In the genomic region with DNA sequence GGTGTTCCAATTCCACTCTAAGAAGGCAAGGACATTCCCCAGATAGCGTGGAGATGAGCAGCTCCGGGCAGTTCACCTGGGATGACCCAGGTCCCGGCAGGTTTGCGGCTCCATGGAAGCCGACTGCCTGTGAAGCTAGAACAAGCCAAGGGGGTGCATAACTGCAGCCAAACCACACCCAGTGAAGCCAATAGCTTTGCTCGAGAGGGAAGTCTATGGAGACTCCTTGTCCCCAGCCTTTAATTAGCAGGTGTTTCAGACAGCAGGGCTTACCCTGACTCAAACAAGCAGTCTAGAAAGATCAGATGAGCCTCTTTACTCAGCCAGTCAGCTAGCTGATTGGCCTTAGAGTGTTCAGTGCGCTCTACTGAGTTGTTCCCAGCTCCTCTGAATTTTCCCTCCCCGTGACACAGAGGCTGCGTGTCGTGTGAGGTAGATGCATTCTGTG, we compare ENCODE assay signal across 15 mouse cellular contexts. TPM values are rescaled to one million over a fixed set of nuclear protein-coding genes. Genes with fewer than 3 reads are reported as not detected.
DNase-seq lines count a peak whose midpoint lies in the region; ATAC-seq and TF ChIP-seq lines count a peak whose summit lies in the region.
"Had no signal": no experiment of that assay in that cellular context is flagged by ENCODE, and none has a peak within 500 bp of the region (broad histone marks: within the 10 kb centered on the region; RNA-seq: fewer than 3 reads in every experiment).

No protein-coding gene starts in this region.

- H3K4me3 ChIP-seq in layer of hippocampus, adult 2 months, result no peak overlapping the region
- H3K4me3 ChIP-seq: embryonic facial prominence, embryonic 13.5 days; hindbrain, embryonic 12.5 days; liver, embryonic 13.5 days; stomach, embryonic 15.5 days had no signal

- H3K27ac ChIP-seq in layer of hippocampus, adult 2 months, result peak overlapping the region; percentile 89; the same call in 1 of the 2 replicates
- H3K27ac ChIP-seq: embryonic facial prominence, embryonic 13.5 days; hindbrain, embryonic 12.5 days; liver, embryonic 13.5 days; stomach, embryonic 15.5 days had no signal

- DNase-seq in cerebellum, postnatal 4 days (ENCODE audit: low spot score in 2 of 2), result no peak
- DNase-seq in layer of hippocampus, adult 2 months (ENCODE audit: low spot score in 2 of 2), result no peak
- no peak for DNase-seq in layer of hippocampus, adult 8-10 months (ENCODE audit: low spot score in 2 of 2)
- DNase-seq in ZHBTc4 (ENCODE audit: low read depth, low spot score), result peak; percentile 16
- DNase-seq in cerebellum, postnatal 25 days, result peak; percentile 81 to 84
- no peak for DNase-seq in gastrocnemius, postnatal 4 days (ENCODE audit: low spot score in 2 of 2)
- DNase-seq: adrenal gland, postnatal 10 days; kidney, adult 11 months; left cerebral cortex, postnatal 4 days; liver, embryonic 13.5 days had no signal

- TF ChIP-seq CTCF in layer of hippocampus, adult 2 months (conservative IDR thresholded peaks at IDR 0.05), result no peak

- peak; percentile 75 for ATAC-seq in cerebellum, adult (ENCODE audit: insufficient number of reproducible peaks, low FRiP score, low TSS enrichment)
- no peak for ATAC-seq in megakaryocyte-erythroid progenitor cell, adult 5-6 weeks (replicated peaks; ENCODE audit: low FRiP score, low TSS enrichment, poor library complexity, severe bottlenecking)

RNA-seq across cellular contexts. Expression of gene Efhc1, which starts 30.3 kb away (rescaled TPM):
- total RNA-seq in layer of hippocampus, adult 2 months (2021), result 1 to 10 TPM; 2.0 to 2.1 TPM
- 1 to 10 TPM; 1.1 to 3.6 (median 2.5) TPM for total RNA-seq in layer of hippocampus, adult 8-10 months (2022)
- total RNA-seq in megakaryocyte-erythroid progenitor cell, adult 5-6 weeks (2014; fragmentation: Nextera tagmentation), result not detected in 2 replicates
- not detected in 2 replicates for total RNA-seq in megakaryocyte-erythroid progenitor cell, adult 5-6 weeks (2017)
- 1 to 10 TPM; 2.9 to 5.0 TPM for total RNA-seq in gastrocnemius, postnatal 4 days (2021)

RNA-seq across cellular contexts. Expression of gene Paqr8, which starts 30.7 kb away (rescaled TPM):
- total RNA-seq in layer of hippocampus, adult 2 months (2021), result 100 to 1,000 TPM; 143 to 157 TPM
- 100 to 1,000 TPM; 111 to 158 (median 139) TPM for total RNA-seq in layer of hippocampus, adult 8-10 months (2022)
- 0.37 and 2.0 TPM in 2 replicates for total RNA-seq in megakaryocyte-erythroid progenitor cell, adult 5-6 weeks (2014; fragmentation: Nextera tagmentation)
- total RNA-seq in megakaryocyte-erythroid progenitor cell, adult 5-6 weeks (2017), result 1.6 and 2.9 TPM in 2 replicates
- 1 to 10 TPM; 2.5 to 3.0 TPM for total RNA-seq in gastrocnemius, postnatal 4 days (2021)

Comparison
In these comparisons a context has a peak if more than half of its experiments do, and no peak if none do; other contexts are left out.
1. DNase-seq: peak in ZHBTc4 (single experiment) and cerebellum, postnatal 25 days (2 of 2); none in cerebellum, postnatal 4 days (0 of 2), layer of hippocampus, adult 2 months (0 of 2), layer of hippocampus, adult 8-10 months (0 of 2) and gastrocnemius, postnatal 4 days (0 of 2).
2. RNA of gene Paqr8, which starts 30.7 kb away (total RNA-seq): 143 to 157 TPM in layer of hippocampus, adult 2 months and 111 to 158 TPM in layer of hippocampus, adult 8-10 months; 2.5 to 3.0 TPM in gastrocnemius, postnatal 4 days and 0.37 to 2.9 TPM in megakaryocyte-erythroid progenitor cell, adult 5-6 weeks; every median in the first group is over 10 times any median in the second.